Mouse (Mus musculus) neural tube, embryonic 13.5 days (tissue): Measurements from ENCODE around the gene Csnk2b. TPM values are rescaled to one million over a fixed set of nuclear protein-coding genes. Genes with fewer than 3 reads are reported as not detected.

Source experiments
- ATAC-seq: fragments of 200-750 bp; cut with Nextera tagmentation; 2 replicates; pipeline ENCODE4 v1.8.0; 2017; ENCODE audit warnings: low read depth, mild to moderate bottlenecking, moderate TSS enrichment, moderate library complexity
- H3K27ac ChIP-seq: fragments of 300-500 bp; sonication (generic); replicated peaks from 2 replicates; pipeline ENCODE4 v1.5.1; 2015; ENCODE audit warnings: moderate library complexity, mild to moderate bottlenecking, inconsistent platforms
- H3K27me3 ChIP-seq: fragments of 300-500 bp; sonication (generic); 2 replicates; pipeline ENCODE4 v1.6.1; 2015; ENCODE audit warnings: mild to moderate bottlenecking, inconsistent platforms
- H3K36me3 ChIP-seq: fragments of 300-500 bp; sonication (generic); 2 replicates; pipeline ENCODE4 v1.6.1; 2015; ENCODE audit warnings: mild to moderate bottlenecking, inconsistent platforms
- H3K4me1 ChIP-seq: fragments of 300-500 bp; sonication (generic); replicated peaks from 2 replicates; pipeline ENCODE4 v1.6.1; 2015; ENCODE audit warnings: inconsistent platforms
- H3K4me2 ChIP-seq: fragments of 300-500 bp; sonication (generic); 2 replicates; pipeline ENCODE4 v1.6.1; 2015; ENCODE audit warnings: inconsistent platforms, mild to moderate bottlenecking, moderate library complexity
- H3K4me3 ChIP-seq: fragments of 300-500 bp; sonication (generic); 2 replicates; pipeline ENCODE4 v1.5.1; 2015; ENCODE audit warnings: mild to moderate bottlenecking, inconsistent platforms
- H3K9ac ChIP-seq: fragments of 300-500 bp; sonication (generic); 2 replicates; pipeline ENCODE4 v1.6.1; 2015; ENCODE audit warnings: moderate library complexity, mild to moderate bottlenecking, inconsistent platforms
- H3K9me3 ChIP-seq: fragments of 300-500 bp; sonication (generic); 2 replicates; pipeline ENCODE4 v1.6.1; 2016; ENCODE audit warnings: inconsistent platforms
- WGBS: fragments of 180-500 bp; shearing (Covaris S2); methylation state at CpG from one replicate; pipeline ENCODE4 v1.1.7; 2015; 5-methylcytosine and 5-hydroxymethylcytosine counted together
- polyA plus RNA-seq: library from polyadenylated mRNA; unstranded; fragments of >200 nt; fragmentation: Nextera tagmentation; extraction: Ambion mirVana; gene quantifications from 2 replicates; pipeline ENCODE4 v1.2.1, GENCODE M21; 2015

The Csnk2b gene
- polyA plus RNA-seq, 1 experiment from 2014 or later = 339 TPM

DNA sequence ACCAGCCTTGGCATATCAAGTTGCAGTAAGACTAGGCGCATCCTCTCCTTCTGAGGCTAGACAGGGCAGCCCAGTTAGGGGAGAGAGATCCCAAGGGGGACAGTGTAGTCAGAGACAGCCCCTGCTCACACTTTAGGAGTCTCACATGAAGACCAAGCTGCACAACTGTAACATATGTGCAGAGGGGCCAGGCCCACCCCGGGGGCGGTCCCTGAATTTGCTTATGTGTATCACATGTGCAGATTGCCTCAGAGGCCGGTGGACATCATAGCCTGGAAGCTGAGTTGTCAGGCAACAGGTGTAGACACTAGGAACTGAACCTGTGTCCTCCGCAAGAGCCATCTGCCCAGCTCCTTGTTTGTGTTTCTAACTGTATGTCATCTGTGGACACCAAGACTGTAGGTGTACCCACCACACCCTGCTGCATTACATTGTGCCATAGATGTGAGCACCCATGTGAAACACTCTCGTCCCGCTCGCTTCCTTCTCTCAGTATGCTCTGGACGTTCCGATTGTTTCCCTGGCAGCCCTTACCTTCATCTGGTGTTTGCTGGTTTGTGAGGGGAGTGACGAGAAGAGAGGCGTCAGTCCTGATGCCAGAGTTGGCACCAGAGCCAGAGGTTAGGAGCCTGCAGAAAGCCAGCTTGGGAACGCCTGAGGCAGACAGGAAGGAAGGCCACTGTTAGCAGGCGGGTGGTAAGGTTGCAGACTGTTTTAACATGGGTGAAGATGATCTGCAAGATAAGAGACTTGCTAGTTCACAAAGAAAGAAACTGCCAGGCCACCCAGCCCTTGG is 29.3 kb downstream of the Csnk2b start:
- no peak overlapping the region for H3K4me3 ChIP-seq
- H3K9ac ChIP-seq = no peak overlapping the region
- H3K27me3 ChIP-seq = no peaks in the 10 kb centered on the region
- no peak for ATAC-seq
- H3K9me3 ChIP-seq = no peaks in the 10 kb centered on the region
- no peak overlapping the region for H3K27ac ChIP-seq
- WGBS = 92% methylated on average over 14 of the region's 14 CpGs
- peaks cover 18% of the 10 kb centered on the region for H3K4me1 ChIP-seq
- H3K36me3 ChIP-seq = peaks cover 60% of the 10 kb centered on the region
- no peak overlapping the region for H3K4me2 ChIP-seq

- peak overlapping the region; percentile 72 for H3K4me2 ChIP-seq
- H3K4me1 ChIP-seq = peaks cover 18% of the 10 kb centered on the region
- peak overlapping the region; percentile 59 for H3K4me3 ChIP-seq
- peaks cover 39% of the 10 kb centered on the region for H3K36me3 ChIP-seq
- H3K27ac ChIP-seq = peak overlapping the region; percentile 98
- no peaks in the 10 kb centered on the region for H3K27me3 ChIP-seq
- peak overlapping the region; percentile 89 for H3K9ac ChIP-seq
- H3K9me3 ChIP-seq = no peaks in the 10 kb centered on the region
- no peak for ATAC-seq
- WGBS = 56% methylated on average over 8 of the region's 8 CpGs
Observed at GRCm38 (mm10) chr17:35090166-35090932, 31.5 kb downstream of the Csnk2b start.

GRCm38 (mm10) chr17:35088825-35089644 is 32.8 kb downstream of the Csnk2b start, which contains the start of gene Abhd16a:
Abhd16a (plus strand) TSS chr17:35089263.
- 3% methylated on average over 67 of the region's 67 CpGs for WGBS
- Histone ChIP-seq H3K4me3 (peak within 1 kb of the TSS; percentile 59), H3K27ac (peak within 1 kb of the TSS; percentile 98), H3K9me3 (no peaks in the 10 kb centered on the region), H3K4me1 (peaks cover 18% of the 10 kb centered on the region), H3K4me2 (peak within 1 kb of the TSS; percentile 72), H3K36me3 (peaks cover 26% of the 10 kb centered on the region), H3K9ac (peak within 1 kb of the TSS; percentile 89), H3K27me3 (no peaks in the 10 kb centered on the region)
- peak; percentile 98 for ATAC-seq

DNA sequence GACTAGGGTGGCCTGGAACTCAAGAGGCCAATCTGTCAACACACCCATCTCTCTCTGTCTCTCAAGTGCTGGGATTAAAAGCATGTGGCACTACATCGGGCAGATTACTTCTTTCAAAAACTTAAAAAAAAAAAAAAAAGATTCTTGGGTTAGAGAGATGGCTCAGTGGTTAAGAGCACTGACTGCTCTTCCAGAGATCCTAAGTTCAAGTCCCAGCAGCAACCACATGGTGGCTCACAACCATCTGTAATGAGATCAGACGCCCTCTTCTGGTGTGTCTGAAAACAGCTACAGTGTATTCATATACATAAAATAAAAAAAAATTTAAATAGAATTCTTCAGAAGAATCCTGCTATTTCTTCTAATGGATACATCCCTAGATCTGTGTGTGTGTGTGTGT is 33.7 kb downstream of the Csnk2b start:
- WGBS = 49% methylated on average over 2 of the region's 2 CpGs
- ATAC-seq = no peak
- Histone ChIP-seq H3K4me2 (no peak overlapping the region), H3K36me3 (peaks cover 17% of the 10 kb centered on the region), H3K9ac (no peak overlapping the region), H3K27ac (no peak overlapping the region), H3K9me3 (no peaks in the 10 kb centered on the region), H3K4me3 (no peak overlapping the region), H3K27me3 (no peaks in the 10 kb centered on the region), H3K4me1 (peaks cover 18% of the 10 kb centered on the region)

- Histone ChIP-seq H3K4me2 (no peak within 1 kb of the TSS), H3K4me1 (peaks cover 7% of the 10 kb centered on the region), H3K36me3 (no peaks in the 10 kb centered on the region), H3K9ac (no peak within 1 kb of the TSS), H3K27me3 (no peaks in the 10 kb centered on the region), H3K9me3 (no peaks in the 10 kb centered on the region), H3K4me3 (no peak within 1 kb of the TSS), H3K27ac (no peak within 1 kb of the TSS)
- 88% methylated on average over 7 of the region's 7 CpGs for WGBS
- ATAC-seq = no peak
Observed at GRCm38 (mm10) chr17:35085208-35085865, 36.5 kb downstream of the Csnk2b start, which contains the start of gene Ly6g6f. Ly6g6f (minus strand) TSS chr17:35085610.

- H3K9ac ChIP-seq = no peak overlapping the region
- H3K27ac ChIP-seq = no peak overlapping the region
- no peaks in the 10 kb centered on the region for H3K36me3 ChIP-seq
- no peak for ATAC-seq
- H3K27me3 ChIP-seq = no peaks in the 10 kb centered on the region
- H3K9me3 ChIP-seq = no peaks in the 10 kb centered on the region
- no peak overlapping the region for H3K4me2 ChIP-seq
- 87% methylated on average over 3 of the region's 3 CpGs for WGBS
- H3K4me3 ChIP-seq = no peak overlapping the region
- H3K4me1 ChIP-seq = no peaks in the 10 kb centered on the region
Observed at GRCm38 (mm10) chr17:35083929-35084497, 37.8 kb downstream of the Csnk2b start.

DNA sequence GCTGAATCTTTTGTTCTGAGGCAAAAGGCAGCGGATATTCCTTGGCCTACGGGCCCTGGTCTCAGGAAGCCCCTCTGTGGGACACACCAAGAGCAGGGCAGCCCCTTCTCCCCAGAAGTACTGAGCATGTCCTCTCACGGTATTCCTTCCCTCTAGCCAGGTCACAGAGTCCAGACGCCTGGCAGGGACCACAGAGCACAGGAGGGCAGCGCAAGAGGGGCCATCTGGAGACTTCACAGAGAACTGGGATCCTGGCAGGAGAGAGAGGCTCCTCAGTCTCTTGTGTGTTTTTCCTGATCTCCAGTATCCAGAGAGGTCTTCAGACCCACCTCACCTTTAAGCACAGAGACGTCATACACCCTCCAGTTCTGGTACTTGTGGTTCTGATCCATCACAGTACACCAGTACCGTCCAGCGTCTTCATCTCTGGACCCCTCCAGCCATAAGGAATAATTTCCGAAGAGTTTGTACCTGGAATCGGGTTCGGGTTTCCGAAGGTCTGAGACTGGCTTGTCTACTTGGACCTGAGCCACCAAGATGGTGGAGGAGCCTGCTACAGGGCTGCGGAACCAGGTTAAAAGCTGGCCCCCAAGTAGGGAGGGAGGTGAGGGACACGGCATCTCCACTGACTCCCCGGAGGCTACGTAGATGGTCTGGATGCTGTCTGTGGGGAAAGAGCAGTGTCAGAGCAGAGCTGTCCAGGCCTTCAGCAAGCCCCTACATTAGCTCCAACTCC is 38.8 kb downstream of the Csnk2b start:
- H3K27ac ChIP-seq = no peak overlapping the region
- H3K4me2 ChIP-seq = no peak overlapping the region
- no peaks in the 10 kb centered on the region for H3K9me3 ChIP-seq
- no peak for ATAC-seq
- no peak overlapping the region for H3K4me3 ChIP-seq
- no peak overlapping the region for H3K9ac ChIP-seq
- no peaks in the 10 kb centered on the region for H3K27me3 ChIP-seq
- 82% methylated on average over 16 of the region's 16 CpGs for WGBS
- no peaks in the 10 kb centered on the region for H3K36me3 ChIP-seq
- H3K4me1 ChIP-seq = peaks cover 4% of the 10 kb centered on the region; the same call in 1 of the 2 replicates

DNA sequence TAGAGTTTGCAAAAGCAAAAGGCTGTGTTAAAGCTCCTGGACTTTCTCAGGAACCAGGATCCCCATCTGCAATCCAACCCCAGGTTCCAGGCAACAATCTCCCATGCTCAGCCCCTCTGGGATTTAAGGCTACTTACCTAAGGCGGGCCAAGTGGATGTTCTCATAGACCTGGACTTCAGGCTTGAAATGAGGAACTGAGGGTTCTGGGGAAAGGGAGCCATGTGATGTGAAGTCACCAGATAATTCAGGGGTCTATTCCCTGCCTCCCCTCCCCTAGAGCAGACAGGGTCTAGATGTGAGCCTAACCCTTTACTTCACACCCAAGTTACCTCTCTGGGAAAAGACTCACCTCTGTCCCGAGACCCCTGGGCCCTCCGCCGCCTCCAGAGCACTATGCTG is 41.1 kb downstream of the Csnk2b start:
- Histone ChIP-seq H3K36me3 (no peaks in the 10 kb centered on the region), H3K4me3 (no peak overlapping the region), H3K4me1 (peaks cover 18% of the 10 kb centered on the region), H3K27me3 (no peaks in the 10 kb centered on the region), H3K9me3 (no peaks in the 10 kb centered on the region), H3K27ac (no peak overlapping the region), H3K4me2 (no peak overlapping the region), H3K9ac (0 out of 2 replicates have a peak overlapping the region, but pooled peaks have one; percentile 8)
- 82% methylated on average over 4 of the region's 4 CpGs for WGBS
- ATAC-seq = no peak

GRCm38 (mm10) chr17:35080248-35080647 is 41.6 kb downstream of the Csnk2b start:
- no peaks in the 10 kb centered on the region for H3K36me3 ChIP-seq
- no peak overlapping the region for H3K4me2 ChIP-seq
- H3K4me1 ChIP-seq = peaks cover 18% of the 10 kb centered on the region
- H3K27ac ChIP-seq = no peak overlapping the region
- H3K27me3 ChIP-seq = no peaks in the 10 kb centered on the region
- H3K4me3 ChIP-seq = no peak overlapping the region
- no peaks in the 10 kb centered on the region for H3K9me3 ChIP-seq
- 64% methylated on average over 6 of the region's 6 CpGs for WGBS
- no peak for ATAC-seq
- 0 out of 2 replicates have a peak overlapping the region, but pooled peaks have one; percentile 45 for H3K9ac ChIP-seq

GRCm38 (mm10) chr17:35079778-35080177 is 42.1 kb downstream of the Csnk2b start:
- H3K36me3 ChIP-seq = no peaks in the 10 kb centered on the region
- H3K4me2 ChIP-seq = no peak overlapping the region
- 75% methylated on average over 9 of the region's 9 CpGs for WGBS
- H3K4me1 ChIP-seq = peaks cover 18% of the 10 kb centered on the region
- 0 out of 2 replicates have a peak overlapping the region, but pooled peaks have one; percentile 45 for H3K9ac ChIP-seq
- no peak overlapping the region for H3K27ac ChIP-seq
- no peak for ATAC-seq
- H3K9me3 ChIP-seq = no peaks in the 10 kb centered on the region
- no peak overlapping the region for H3K4me3 ChIP-seq
- no peaks in the 10 kb centered on the region for H3K27me3 ChIP-seq
